Mouse (Mus musculus): ENCODE data around the gene Crybb3. TPM values are rescaled to one million over a fixed set of nuclear protein-coding genes. Genes with fewer than 3 reads are reported as not detected.

Crybb3 gene
- total and polyA plus RNA-seq, 3 experiments, result not detected

DNA sequence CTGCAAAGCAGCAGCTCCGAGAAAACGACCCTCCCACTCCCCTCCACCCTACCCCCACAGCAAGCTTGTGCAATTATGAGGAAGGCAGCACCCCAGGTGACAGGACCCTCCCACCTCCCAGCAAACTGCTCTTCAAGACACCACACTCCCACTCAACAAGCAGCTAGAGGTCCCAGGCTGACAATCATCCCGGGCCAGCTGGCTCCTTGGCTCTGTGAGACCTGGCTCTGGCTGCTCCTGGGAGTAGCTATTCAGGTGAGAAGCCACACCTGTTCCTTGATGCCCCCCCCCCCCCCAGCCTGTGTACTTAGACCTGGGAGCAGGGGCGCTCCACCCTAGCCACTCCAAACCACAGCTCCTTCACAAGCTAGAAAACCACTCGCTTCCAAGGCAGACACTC, 31.7 kb upstream of the Crybb3 start:
- Histone ChIP-seq H3K9me3 (replicated peaks; ENCODE audit: low read length) (peaks cover 3% of the 10 kb centered on the region), H3K27me3 (replicated peaks) (no peaks in the 10 kb centered on the region), H3K9ac (ENCODE audit: insufficient read depth, low read depth) (no peak overlapping the region), H3K4me2 (ENCODE audit: insufficient read depth, low read depth, poor library complexity, severe bottlenecking) (no peak overlapping the region), H3K27ac (ENCODE audit: insufficient read depth, low read depth) (0 out of 2 replicates have a peak overlapping the region, but pooled peaks have one; percentile 67), H3K79me2 (replicated peaks; ENCODE audit: control insufficient read depth, extremely low read depth, insufficient read depth, poor library complexity, severe bottlenecking) (no peaks in the 10 kb centered on the region), H3K4me3 (replicated peaks in 1 of 3; ENCODE audit: low read depth in 2 of 3, low read length in 2 of 3, poor library complexity in 1 of 3) (peak overlapping the region in 1 of 3 experiments; percentile 16), H3K4me1 (ENCODE audit: control insufficient read depth in 1 of 2, insufficient read depth in 2 of 2) (peaks cover 17 to 77% of the 10 kb centered on the region in 2 experiments), H3K36me3 (replicated peaks in 1 of 2; ENCODE audit: control insufficient read depth in 1 of 2, insufficient read depth in 1 of 2, low read length in 1 of 2) (peaks cover 0 to 2% of the 10 kb centered on the region in 2 experiments)
- dilution Hi-C loops (cut with MboI; ENCODE audit: extremely low pct_ligation_motif_present, extremely low pct_unique_long_range_greater_than_20kb, low sequenced_read_pairs) (no loop called here), in situ Hi-C loops (cut with MboI; ENCODE audit: low pct_ligation_motif_present, low pct_unique_long_range_greater_than_20kb, low sequenced_read_pairs) (no loop called here)
- no peak for DNase-seq (ENCODE audit: extremely low read depth)
- TF ChIP-seq HCFC1 (IDR thresholded peaks at IDR 0.05; ENCODE audit: low read depth, low read length) (no peak), MXI1 (IDR thresholded peaks at IDR 0.05; ENCODE audit: low read depth, low read length) (no peak), MAX (IDR thresholded peaks at IDR 0.05; ENCODE audit: low read length) (no peak), ZNF384 (IDR thresholded peaks at IDR 0.05; ENCODE audit: low read depth, low read length) (no peak), MAFK (IDR thresholded peaks at IDR 0.05; ENCODE audit: insufficient replicate concordance, low read length) (no peak), USF1 (IDR thresholded peaks at IDR 0.05; ENCODE audit: low read depth, low read length) (no peak), TCF12 (IDR thresholded peaks at IDR 0.05; ENCODE audit: low read depth, low read length) (no peak), E2F4 (IDR thresholded peaks at IDR 0.05; ENCODE audit: insufficient replicate concordance, low read depth, low read length) (no peak), BHLHE40 (IDR thresholded peaks at IDR 0.05; ENCODE audit: low read depth, low read length) (no peak), GABPA (IDR thresholded peaks at IDR 0.05; ENCODE audit: insufficient replicate concordance, low read depth, low read length) (no peak), IRF4 (IDR thresholded peaks at IDR 0.05; ENCODE audit: low read depth, low read length) (no peak)

DNA sequence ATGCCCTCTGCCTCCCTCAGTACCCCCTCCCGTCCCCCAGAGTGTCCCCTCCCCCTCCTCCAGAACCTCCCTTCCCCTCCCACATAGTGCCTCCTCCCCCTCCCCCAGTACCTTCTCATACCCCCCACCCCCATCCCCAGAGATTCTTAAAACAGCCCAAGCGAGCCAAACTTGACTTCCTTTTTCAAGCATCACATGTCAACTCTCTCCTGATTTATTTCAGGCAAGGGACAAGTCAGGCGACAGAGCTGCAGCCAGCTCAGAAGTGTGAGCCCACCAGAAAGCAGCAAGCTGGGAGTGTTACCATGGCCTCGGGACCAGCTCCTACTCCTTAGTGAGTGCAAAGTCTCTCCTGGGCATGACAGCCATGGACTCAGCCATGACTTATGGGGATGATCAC, 30.0 kb upstream of the Crybb3 start:
- H3K36me3 ChIP-seq (replicated peaks in 1 of 2; ENCODE audit: control insufficient read depth in 1 of 2, insufficient read depth in 1 of 2, low read length in 1 of 2), result peaks cover 0 to 2% of the 10 kb centered on the region in 2 experiments
- no peaks in the 10 kb centered on the region for H3K79me2 ChIP-seq (replicated peaks; ENCODE audit: control insufficient read depth, extremely low read depth, insufficient read depth, poor library complexity, severe bottlenecking)
- dilution Hi-C loops (cut with MboI; ENCODE audit: extremely low pct_ligation_motif_present, extremely low pct_unique_long_range_greater_than_20kb, low sequenced_read_pairs) (no loop called here), in situ Hi-C loops (cut with MboI; ENCODE audit: low pct_ligation_motif_present, low pct_unique_long_range_greater_than_20kb, low sequenced_read_pairs) (no loop called here)
- no peaks in the 10 kb centered on the region for H3K27me3 ChIP-seq (replicated peaks)
- peak overlapping the region; percentile 4; the same call in 1 of the 2 replicates for H3K27ac ChIP-seq (ENCODE audit: insufficient read depth, low read depth)
- H3K9me3 ChIP-seq (replicated peaks; ENCODE audit: low read length), result peaks cover 3% of the 10 kb centered on the region
- no peak overlapping the region for H3K4me3 ChIP-seq (replicated peaks in 1 of 3; ENCODE audit: low read depth in 2 of 3, low read length in 2 of 3, poor library complexity in 1 of 3)
- DNase-seq (ENCODE audit: extremely low read depth), result peak; percentile 55
- H3K4me2 ChIP-seq (ENCODE audit: insufficient read depth, low read depth, poor library complexity, severe bottlenecking), result no peak overlapping the region
- no peak overlapping the region for H3K9ac ChIP-seq (ENCODE audit: insufficient read depth, low read depth)
- peaks cover 17 to 66% of the 10 kb centered on the region in 2 experiments for H3K4me1 ChIP-seq (ENCODE audit: control insufficient read depth in 1 of 2, insufficient read depth in 2 of 2)
- 0 out of 2 replicates have a peak, but pooled peaks have one; percentile 25 for TF ChIP-seq MEF2A (IDR thresholded peaks at IDR 0.05; ENCODE audit: borderline replicate concordance, low read depth, low read length)
- TF ChIP-seq POLR2A (IDR thresholded peaks at IDR 0.05; ENCODE audit: low read depth, low read length), result no peak
- no peak for TF ChIP-seq POLR2AphosphoS2 (IDR thresholded peaks at IDR 0.05; ENCODE audit: low read depth, low read length)
- no peak for TF ChIP-seq NRF1 (IDR thresholded peaks at IDR 0.05; ENCODE audit: low read depth, low read length)
- TF ChIP-seq TCF12 (IDR thresholded peaks at IDR 0.05; ENCODE audit: low read depth, low read length), result 0 out of 2 replicates have a peak, but pooled peaks have one; percentile 18
- 0 out of 2 replicates have a peak, but pooled peaks have one; percentile 36 for TF ChIP-seq ETS1 (conservative IDR thresholded peaks at IDR 0.05; ENCODE audit: low read depth, low read length)
- peak; percentile 75 for TF ChIP-seq BHLHE40 (IDR thresholded peaks at IDR 0.05; ENCODE audit: low read depth, low read length)
- no peak for TF ChIP-seq GABPA (IDR thresholded peaks at IDR 0.05; ENCODE audit: insufficient replicate concordance, low read depth, low read length)
- TF ChIP-seq JUND (conservative IDR thresholded peaks at IDR 0.05; ENCODE audit: low read depth, low read length), result no peak
